Mouse (Mus musculus): ENCODE data around the gene Bricd5. TPM values are rescaled to one million over a fixed set of nuclear protein-coding genes. Genes with fewer than 3 reads are reported as not detected.
"Not testable (repeated sequence)": the region's sequence is repeated elsewhere in the genome, so short reads cannot be mapped to it uniquely, and the experiment has no call there.

The Bricd5 gene
- total RNA-seq (2015) = 0.35 and 0.81 TPM in 2 replicates
- total RNA-seq (2017) = not detected in 2 replicates

DNA sequence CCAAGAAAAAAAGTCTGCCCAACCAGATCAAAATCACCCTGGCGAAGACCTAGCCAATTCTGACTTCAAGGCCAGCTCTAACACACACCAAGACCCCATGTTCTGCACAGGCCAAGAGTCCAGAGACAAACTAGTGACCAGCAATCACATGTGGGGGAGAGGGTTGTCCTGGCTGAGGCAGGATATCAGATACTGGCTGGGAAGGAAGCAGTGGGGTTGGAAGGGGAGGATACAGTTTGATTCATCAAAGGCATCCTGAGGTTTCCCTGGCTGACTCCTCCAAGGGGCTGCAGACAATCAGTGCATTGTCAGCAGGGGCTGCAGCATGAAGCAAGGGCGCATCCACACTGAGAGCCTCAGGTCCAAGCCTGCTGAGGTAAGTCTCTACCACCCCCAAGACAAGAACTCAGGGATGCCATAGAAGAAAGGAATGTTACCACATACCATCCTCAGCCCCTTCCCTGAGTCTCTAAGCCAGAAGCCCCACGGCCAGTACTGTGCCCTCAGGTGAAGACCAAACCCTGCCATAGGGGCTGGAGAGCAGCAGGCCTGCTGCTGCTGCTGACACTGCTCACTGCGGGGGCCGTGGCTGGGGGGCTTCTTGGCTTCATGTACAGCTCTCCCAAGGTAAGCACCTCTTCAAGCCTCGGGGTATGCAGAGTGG lies at the start of gene Bricd5:
TSS of gene Bricd5 (plus strand) at position 273 of the 664 bp plus-strand sequence.
- no peak for ATAC-seq (replicated peaks; ENCODE audit: poor library complexity)

DNA sequence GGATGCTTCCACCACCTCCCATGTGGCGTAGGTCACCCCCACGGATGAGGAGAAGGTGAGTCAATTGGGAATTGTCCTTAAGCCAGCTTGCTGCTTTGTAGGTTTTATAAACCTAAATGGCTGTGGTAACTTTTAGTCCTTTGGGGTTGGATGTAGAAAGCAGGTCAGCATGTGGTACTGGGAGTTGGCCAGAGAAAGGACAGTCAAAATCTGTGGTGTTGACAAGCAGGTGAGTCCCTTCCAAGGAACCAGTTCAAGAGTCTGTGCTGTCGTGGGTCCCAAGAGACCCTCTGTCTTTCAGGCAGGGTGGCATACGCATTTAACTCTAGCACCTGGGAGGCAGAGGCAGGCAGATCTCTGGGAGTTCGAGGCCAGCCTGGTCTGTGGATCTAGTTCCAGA lies 49.2 kb upstream of the Bricd5 start:
- ATAC-seq (replicated peaks; ENCODE audit: poor library complexity) = no peak

DNA sequence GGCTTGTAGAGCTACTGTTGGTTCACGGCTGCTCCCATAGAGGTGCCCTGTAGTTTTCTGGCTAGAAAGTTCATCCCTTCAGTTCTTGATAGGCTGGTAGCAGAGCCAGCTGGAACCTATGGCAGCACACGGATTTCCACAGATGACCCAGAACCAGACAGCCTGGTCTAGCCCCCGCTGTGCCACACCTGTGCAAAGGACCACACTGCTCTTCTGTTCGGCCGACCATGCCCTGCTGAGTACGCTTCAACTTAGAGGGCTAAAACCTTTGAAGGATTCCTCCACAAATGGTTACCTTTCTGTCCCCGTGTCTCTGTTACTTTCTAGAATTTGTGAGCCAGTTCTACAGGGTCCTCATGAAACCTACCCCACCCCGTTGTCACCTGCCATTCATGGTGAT lies 48.4 kb upstream of the Bricd5 start:
- not testable (repeated sequence) for ATAC-seq (replicated peaks; ENCODE audit: poor library complexity)

GRCm38 (mm10) chr17:24425905-24426304 lies 47.8 kb upstream of the Bricd5 start:
- no peak for ATAC-seq (replicated peaks; ENCODE audit: poor library complexity)

GRCm38 (mm10) chr17:24426471-24427169 lies 47.1 kb upstream of the Bricd5 start, which contains the start of gene Eci1:
Gene Eci1, plus strand, starts transcription at chr17:24426641.
- peak; percentile 97 for ATAC-seq (replicated peaks; ENCODE audit: poor library complexity)

- ATAC-seq (replicated peaks; ENCODE audit: poor library complexity) = no peak
These were observed 46.5 kb upstream of the Bricd5 start for GRCm38 (mm10) chr17:24427170-24427557.

DNA sequence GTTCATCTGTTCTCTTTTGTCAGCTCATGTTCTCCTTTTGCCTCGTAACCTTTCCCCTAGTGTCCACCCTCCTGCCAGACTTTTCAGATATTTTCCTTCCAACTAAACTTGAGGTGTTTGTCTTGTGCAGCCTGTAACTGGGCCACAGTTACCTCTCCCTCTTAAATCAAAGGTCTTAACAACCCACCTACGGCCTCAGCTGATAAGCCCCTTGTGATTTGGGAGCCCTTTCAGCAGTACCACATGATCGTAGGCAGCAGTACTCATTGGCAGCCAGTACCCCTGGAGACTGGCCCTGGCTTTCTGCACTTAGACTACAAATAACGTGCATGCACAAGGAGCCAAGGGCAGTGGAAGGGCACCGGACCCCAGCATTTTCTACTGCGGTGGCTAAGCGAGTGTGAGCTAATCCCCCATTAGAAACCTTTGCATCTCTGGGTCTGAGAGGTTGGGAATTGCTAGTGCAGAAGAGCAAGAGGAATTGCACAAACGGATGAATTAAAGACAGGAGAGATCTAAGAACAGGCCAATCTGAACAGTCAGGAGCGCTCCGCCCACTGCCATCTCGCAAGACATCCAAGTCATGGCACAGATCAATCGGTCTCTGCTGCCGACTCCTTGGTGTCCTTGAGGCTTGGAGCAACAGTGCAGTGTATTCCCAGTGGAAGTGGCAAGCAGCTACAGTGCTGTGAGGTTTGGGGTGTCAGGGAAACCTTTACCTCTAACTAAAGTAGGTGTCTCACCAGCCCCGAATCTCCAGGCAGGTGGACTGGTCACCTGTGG lies 44.3 kb upstream of the Bricd5 start:
- ATAC-seq (replicated peaks; ENCODE audit: poor library complexity) = no peak

- peak; percentile 96 for ATAC-seq (replicated peaks; ENCODE audit: poor library complexity)
These were observed 36.7 kb upstream of the Bricd5 start for GRCm38 (mm10) chr17:24437016-24437415.

GRCm38 (mm10) chr17:24440377-24440776 lies 33.3 kb upstream of the Bricd5 start:
- ATAC-seq (replicated peaks; ENCODE audit: poor library complexity) = no peak

- 0 out of 2 replicates have a peak, but pooled peaks have one; percentile 33 for ATAC-seq (replicated peaks; ENCODE audit: poor library complexity)
These were observed 32.5 kb upstream of the Bricd5 start for GRCm38 (mm10) chr17:24441148-24441547.

DNA sequence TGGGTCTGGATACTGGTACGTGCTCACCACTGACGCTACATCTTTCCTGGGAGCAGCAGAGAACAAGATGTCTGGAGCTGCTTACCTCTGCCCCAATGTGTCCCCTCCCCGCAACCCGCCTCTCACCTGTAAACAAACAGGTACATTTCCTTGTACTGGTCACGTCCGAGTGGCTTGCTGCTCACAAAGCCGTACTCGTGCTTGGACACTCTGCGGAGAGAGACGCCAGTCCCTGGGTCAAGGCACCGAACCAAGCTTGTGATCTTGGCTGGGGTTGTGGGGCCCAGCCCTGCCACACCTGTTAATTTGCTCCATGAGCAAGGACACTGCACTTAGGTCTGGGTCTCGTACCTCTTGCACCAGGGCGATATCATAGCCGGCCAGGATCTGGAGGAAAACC lies 31.6 kb upstream of the Bricd5 start:
- no peak for ATAC-seq (replicated peaks; ENCODE audit: poor library complexity)

- no peak for ATAC-seq (replicated peaks; ENCODE audit: poor library complexity)
These were observed 31.0 kb upstream of the Bricd5 start, which contains the start of gene Dnase1l2 for GRCm38 (mm10) chr17:24442632-24443155. Gene Dnase1l2, minus strand, starts transcription at chr17:24443105.

DNA sequence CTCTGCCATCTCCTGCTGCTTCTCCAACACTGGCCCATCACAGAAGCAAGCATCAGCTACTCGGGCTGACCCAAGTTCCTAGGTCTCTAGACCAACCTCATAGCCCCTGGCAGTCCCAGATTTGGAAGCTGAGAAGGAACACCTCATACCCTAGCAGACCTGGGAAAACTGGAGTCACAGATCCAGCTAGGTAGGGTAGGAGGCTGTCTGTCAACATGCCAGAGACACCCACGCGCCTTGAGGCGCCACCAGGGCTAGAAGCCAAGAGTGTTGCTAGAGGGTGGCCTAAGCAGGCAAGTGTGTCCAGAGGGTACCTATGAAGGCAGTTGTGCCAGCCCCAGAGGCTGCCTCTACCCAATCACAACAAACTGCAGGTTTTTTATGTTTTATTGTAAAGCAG lies 30.3 kb upstream of the Bricd5 start:
- no peak for ATAC-seq (replicated peaks; ENCODE audit: poor library complexity)

DNA sequence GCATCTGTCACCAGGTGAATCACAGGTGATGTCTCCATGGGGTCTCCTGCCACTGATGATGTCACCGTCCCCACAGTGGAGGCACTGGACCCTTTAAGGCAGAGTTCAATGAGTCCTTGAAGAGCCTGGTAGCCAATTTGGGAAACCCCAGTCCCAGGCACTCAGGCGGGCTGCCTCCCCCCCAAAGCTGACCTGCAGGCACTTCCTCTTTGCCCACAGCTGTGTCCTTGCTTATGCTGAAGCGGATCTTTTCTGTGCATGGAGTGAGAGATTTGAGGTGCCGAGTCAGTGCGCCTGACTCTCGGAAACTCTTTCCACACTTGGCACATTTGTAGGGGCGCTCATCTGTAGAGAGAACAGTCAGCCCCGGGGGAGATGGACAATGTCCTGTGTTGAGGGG lies 27.1 kb upstream of the Bricd5 start:
- ATAC-seq (replicated peaks; ENCODE audit: poor library complexity) = peak; percentile 64

DNA sequence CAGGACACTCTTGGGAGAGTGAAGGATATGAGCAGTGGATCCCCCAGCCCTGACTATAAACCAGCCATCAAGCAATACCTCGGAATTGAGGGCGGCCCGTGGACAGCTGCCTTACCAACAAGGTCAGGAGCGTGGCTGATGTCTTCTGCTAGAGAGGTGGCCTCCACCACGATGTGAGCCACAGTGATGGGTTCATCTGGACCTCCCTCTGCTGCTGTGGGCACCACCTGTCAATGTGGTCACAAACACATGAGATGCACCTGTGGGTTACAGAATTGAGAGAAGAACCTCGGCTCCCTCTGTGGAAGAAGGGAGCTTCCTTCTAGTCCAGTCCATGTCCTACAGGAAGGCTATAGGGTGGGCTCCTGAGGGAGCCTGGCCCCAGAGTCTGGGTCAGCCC lies 24.2 kb upstream of the Bricd5 start:
- no peak for ATAC-seq (replicated peaks; ENCODE audit: poor library complexity)

- no peak for ATAC-seq (replicated peaks; ENCODE audit: poor library complexity)
These were observed 22.5 kb upstream of the Bricd5 start for GRCm38 (mm10) chr17:24451220-24451619.

GRCm38 (mm10) chr17:24453372-24453771 lies 20.3 kb upstream of the Bricd5 start:
- no peak for ATAC-seq (replicated peaks; ENCODE audit: poor library complexity)

DNA sequence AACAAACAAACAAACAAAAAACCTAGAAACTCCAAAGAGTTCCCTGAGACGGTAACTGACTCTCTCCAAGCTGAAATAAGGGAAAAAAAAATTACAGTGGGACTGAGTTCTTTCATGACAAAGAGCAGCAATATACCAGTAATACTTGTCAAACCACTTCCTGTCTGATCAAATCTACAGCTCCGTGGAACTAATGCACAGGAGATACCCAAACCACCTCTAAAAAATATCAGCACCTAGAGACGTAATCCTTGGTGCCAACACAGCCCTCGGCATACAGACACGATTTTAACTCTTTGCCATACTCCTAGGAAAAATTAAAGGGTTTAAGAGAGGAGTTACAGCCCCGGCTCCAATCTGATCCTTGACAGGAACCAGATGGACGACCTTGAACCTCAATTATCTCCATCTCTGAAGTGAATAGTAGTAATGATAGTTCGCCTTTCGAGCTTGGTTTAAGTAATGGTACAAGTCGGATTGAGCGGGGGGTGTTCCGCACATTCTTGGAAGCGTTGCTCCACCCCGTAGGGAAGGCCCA lies 19.4 kb upstream of the Bricd5 start:
- 0 out of 2 replicates have a peak, but pooled peaks have one; percentile 6 for ATAC-seq (replicated peaks; ENCODE audit: poor library complexity)

DNA sequence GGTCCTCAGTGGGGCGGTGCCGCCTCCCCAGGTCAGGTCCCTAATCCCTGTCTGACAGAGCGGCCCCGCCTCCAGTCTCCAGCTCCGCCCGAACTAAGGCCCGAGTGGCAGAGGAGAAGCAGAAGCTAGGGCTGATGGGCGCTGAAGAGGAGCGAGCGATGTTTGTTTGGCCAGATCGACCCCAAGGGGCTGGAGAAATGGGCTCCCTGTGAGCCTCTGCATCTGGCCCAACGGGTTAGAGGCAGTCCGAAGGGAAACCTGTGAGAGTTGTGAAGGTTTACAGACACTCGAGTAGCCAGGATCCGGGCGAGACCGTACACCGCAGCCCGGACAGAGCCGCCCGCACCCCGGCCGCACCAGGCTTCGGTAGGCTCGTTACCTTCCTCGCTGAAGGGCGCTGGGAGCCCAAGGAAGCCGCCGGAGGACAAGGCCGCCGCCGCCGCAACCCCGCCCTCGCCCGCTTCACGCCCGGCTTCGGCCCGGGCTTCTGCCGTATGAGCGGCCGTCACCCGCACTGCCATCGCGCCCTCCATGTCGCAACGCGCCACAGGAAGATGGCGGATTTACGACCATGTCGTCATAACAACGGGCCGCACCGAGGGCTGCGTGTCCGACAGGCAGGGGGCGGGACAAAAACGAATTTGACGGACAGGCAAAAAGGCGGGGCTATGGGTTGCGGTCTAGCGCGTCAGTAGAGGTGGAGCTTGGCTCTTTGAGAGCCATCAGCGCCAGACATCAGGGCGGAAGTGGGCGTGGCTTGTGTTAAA lies 18.7 kb upstream of the Bricd5 start:
- ATAC-seq (replicated peaks; ENCODE audit: poor library complexity) = peak; percentile 96

DNA sequence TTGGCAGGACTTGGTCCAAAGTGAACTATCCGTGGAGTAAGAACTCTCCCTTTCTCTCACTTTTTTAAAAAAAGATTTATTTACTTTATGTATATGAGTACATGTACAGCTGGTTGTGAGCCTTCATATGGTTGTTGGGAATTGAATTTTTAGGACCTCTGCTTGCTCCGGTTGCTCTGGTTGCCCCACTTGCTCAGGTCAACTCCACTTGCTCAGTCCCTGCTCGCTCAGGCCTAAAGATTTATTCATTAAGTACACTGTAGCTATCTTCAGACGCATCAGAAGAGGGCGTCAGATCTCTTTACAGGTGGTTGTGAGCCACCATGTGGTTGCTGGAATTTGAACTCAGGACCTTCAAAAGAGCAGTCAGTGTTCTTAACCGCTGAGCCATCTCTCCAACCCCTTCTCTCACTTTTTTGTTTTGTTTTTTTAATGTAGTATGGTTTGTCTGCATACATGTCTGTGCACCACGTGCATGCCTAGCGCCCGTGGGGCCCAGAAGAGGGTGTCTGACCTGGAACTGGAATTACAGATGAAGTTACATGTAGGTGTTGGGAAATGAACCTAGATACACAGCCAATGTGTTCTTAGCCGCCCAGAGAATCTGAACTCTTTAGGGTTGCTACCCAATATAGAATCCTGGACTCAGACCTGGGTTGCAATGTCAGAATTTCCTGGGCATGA lies 18.0 kb upstream of the Bricd5 start:
- not testable (repeated sequence) for ATAC-seq (replicated peaks; ENCODE audit: poor library complexity)

All from megakaryocyte progenitor cell, adult 5-6 weeks (primary cell).